Mouse (Mus musculus) limb, embryonic 14.5 days (tissue): ENCODE data around the gene Togaram2. TPM values are rescaled to one million over a fixed set of nuclear protein-coding genes. Genes with fewer than 3 reads are reported as not detected.
"Not testable (repeated sequence)": the region's sequence is repeated elsewhere in the genome, so short reads cannot be mapped to it uniquely, and the experiment has no call there.

ENCODE experiments used
- ATAC-seq: fragments of 200-750 bp; cut with Nextera tagmentation; 2 replicates; pipeline ENCODE4 v1.8.0; 2017; ENCODE audit warnings: low read depth, moderate number of reproducible peaks, moderate TSS enrichment; ENCODE audit not compliant: low FRiP score
- DNase-seq: peaks from one replicate; pipeline ENCODE4 v3.0.0-alpha.2; 2015; ENCODE audit warnings: low spot score
- H3K27ac ChIP-seq: fragments of 300-500 bp; sonication (generic); replicated peaks from 2 replicates; pipeline ENCODE4 v1.5.1; 2014; ENCODE audit warnings: low read depth, mild to moderate bottlenecking, low read length, moderate library complexity, mixed read lengths
- H3K27me3 ChIP-seq: fragments of 300-500 bp; sonication (generic); 2 replicates; pipeline ENCODE4 v1.6.1; 2014; ENCODE audit warnings: low read length, mixed read lengths; ENCODE audit not compliant: control insufficient read depth, insufficient read depth
- H3K36me3 ChIP-seq: fragments of 300-500 bp; sonication (generic); 2 replicates; pipeline ENCODE4 v1.6.1; 2014; ENCODE audit warnings: mild to moderate bottlenecking, low read length, moderate library complexity, mixed read lengths; ENCODE audit not compliant: control insufficient read depth, insufficient read depth
- H3K4me1 ChIP-seq: fragments of 300-500 bp; sonication (generic); 2 replicates; pipeline ENCODE4 v1.6.1; 2014; ENCODE audit warnings: antibody characterized with exemption, low read length, mixed read lengths; ENCODE audit not compliant: control insufficient read depth, insufficient read depth
- H3K4me2 ChIP-seq: fragments of 300-500 bp; sonication (generic); replicated peaks from 2 replicates; pipeline ENCODE4 v1.6.1; 2014; ENCODE audit warnings: low read depth, mild to moderate bottlenecking, low read length, moderate library complexity; ENCODE audit not compliant: severe bottlenecking
- H3K4me3 ChIP-seq: fragments of 300-500 bp; sonication (generic); replicated peaks from 2 replicates; pipeline ENCODE4 v1.5.1; 2014; ENCODE audit warnings: low read length
- H3K9ac ChIP-seq: fragments of 300-500 bp; sonication (generic); 2 replicates; pipeline ENCODE4 v1.6.1; 2014; ENCODE audit warnings: mild to moderate bottlenecking, low read depth, low read length, moderate library complexity; ENCODE audit not compliant: severe bottlenecking
- H3K9me3 ChIP-seq: fragments of 300-500 bp; sonication (generic); 2 replicates; pipeline ENCODE4 v1.6.1; 2016; ENCODE audit warnings: low read length; ENCODE audit not compliant: control insufficient read depth
- POLR2A ChIP-seq: fragments of 200-500 bp; IDR thresholded peaks from 2 replicates; pipeline ENCODE4 v1.8.0; 2012; ENCODE audit warnings: inconsistent platforms, mild to moderate bottlenecking, moderate library complexity, borderline replicate concordance; ENCODE audit not compliant: insufficient read depth, insufficient read length; ENCODE audit errors: extremely low read depth
- WGBS: fragments of 180-500 bp; shearing (Covaris S2); extraction: QIAGEN DNeasy Blood & Tissue Kit; methylation state at CpG from one replicate; pipeline ENCODE4 v1.1.7; 2014; 5-methylcytosine and 5-hydroxymethylcytosine counted together
- polyA plus RNA-seq, 2 experiments: library from polyadenylated mRNA; depleted of rRNA in 1 of 2; stranded (reverse) in 1 of 2; unstranded in 1 of 2; fragments of >200 nt; fragmentation: Nextera tagmentation in 1 of 2; extraction: Ambion mirVana in 1 of 2; gene quantifications; 2 replicates each; pipeline versions ENCODE4 v1.2.1 to v1.2.3; 2012 to 2014

Gene Togaram2
- polyA plus RNA-seq (2012; rRNA removed) (0.24 and 0.26 TPM in 2 replicates), polyA plus RNA-seq (2014; fragmentation: Nextera tagmentation; extraction: Ambion mirVana) (0.08 TPM in 2 replicates)

GRCm38 (mm10) chr17:71673092-71673491, at the start of gene Togaram2:
Gene Togaram2, plus strand, starts transcription at chr17:71673261.
- ATAC-seq (no peak), DNase-seq (no peak)
- no peaks in the 10 kb centered on the region for H3K27me3 ChIP-seq
- no peak within 1 kb of the TSS for H3K4me2 ChIP-seq
- no peak within 1 kb of the TSS for H3K27ac ChIP-seq
- 69% methylated on average over 9 of the region's 9 CpGs for WGBS
- H3K36me3 ChIP-seq, result no peaks in the 10 kb centered on the region
- H3K4me1 ChIP-seq, result no peaks in the 10 kb centered on the region
- no peaks in the 10 kb centered on the region for H3K9me3 ChIP-seq
- no peak within 1 kb of the TSS for H3K9ac ChIP-seq
- H3K4me3 ChIP-seq, result no peak within 1 kb of the TSS
- no peak for TF ChIP-seq POLR2A

GRCm38 (mm10) chr17:71631806-71632205, 41.3 kb upstream of the Togaram2 start:
- H3K9ac ChIP-seq, result no peak overlapping the region
- H3K27me3 ChIP-seq, result no peaks in the 10 kb centered on the region
- ATAC-seq (no peak), DNase-seq (no peak)
- H3K9me3 ChIP-seq, result no peaks in the 10 kb centered on the region
- H3K4me2 ChIP-seq, result no peak overlapping the region
- TF ChIP-seq POLR2A, result no peak
- H3K36me3 ChIP-seq, result peaks cover 81% of the 10 kb centered on the region
- H3K27ac ChIP-seq, result no peak overlapping the region
- no peaks in the 10 kb centered on the region for H3K4me1 ChIP-seq
- WGBS, result 69% methylated on average over 10 of the region's 10 CpGs
- no peak overlapping the region for H3K4me3 ChIP-seq

- Histone ChIP-seq H3K4me3 (no peak overlapping the region), H3K9ac (no peak overlapping the region), H3K9me3 (no peaks in the 10 kb centered on the region), H3K27me3 (no peaks in the 10 kb centered on the region), H3K36me3 (peaks cover 84% of the 10 kb centered on the region), H3K4me2 (no peak overlapping the region), H3K4me1 (no peaks in the 10 kb centered on the region), H3K27ac (no peak overlapping the region)
- no peak for TF ChIP-seq POLR2A
- DNase-seq (no peak), ATAC-seq (no peak)
- WGBS, result 88% methylated on average over 8 of the region's 8 CpGs
Measured at GRCm38 (mm10) chr17:71633350-71633749, 39.7 kb upstream of the Togaram2 start.

DNA sequence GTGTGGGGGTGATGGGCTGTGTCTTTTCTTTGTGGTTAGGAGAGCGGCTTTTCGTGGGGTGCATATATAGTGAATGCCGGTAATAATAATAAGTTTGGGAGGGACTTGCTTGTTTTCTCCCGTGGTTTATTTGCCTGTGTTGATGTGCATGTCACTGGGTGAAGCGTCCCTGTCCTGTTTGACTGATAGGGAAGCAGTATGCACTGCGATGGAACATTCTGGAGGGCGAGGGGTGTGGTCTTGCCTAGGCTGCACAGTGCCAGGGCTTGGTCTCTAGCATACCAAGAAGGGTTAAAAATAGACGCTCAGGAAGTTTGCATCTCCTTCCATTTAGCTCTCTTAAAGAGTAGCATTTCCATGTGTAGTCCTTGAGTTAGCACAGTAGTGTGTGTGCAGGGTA, 36.3 kb upstream of the Togaram2 start:
- no peaks in the 10 kb centered on the region for H3K9me3 ChIP-seq
- H3K4me3 ChIP-seq, result no peak overlapping the region
- no peak overlapping the region for H3K9ac ChIP-seq
- no peak for TF ChIP-seq POLR2A
- no peaks in the 10 kb centered on the region for H3K27me3 ChIP-seq
- H3K27ac ChIP-seq, result no peak overlapping the region
- DNase-seq (no peak), ATAC-seq (no peak)
- no peak overlapping the region for H3K4me2 ChIP-seq
- H3K36me3 ChIP-seq, result peaks cover 90% of the 10 kb centered on the region
- H3K4me1 ChIP-seq, result no peaks in the 10 kb centered on the region
- 92% methylated on average over 8 of the region's 8 CpGs for WGBS

DNA sequence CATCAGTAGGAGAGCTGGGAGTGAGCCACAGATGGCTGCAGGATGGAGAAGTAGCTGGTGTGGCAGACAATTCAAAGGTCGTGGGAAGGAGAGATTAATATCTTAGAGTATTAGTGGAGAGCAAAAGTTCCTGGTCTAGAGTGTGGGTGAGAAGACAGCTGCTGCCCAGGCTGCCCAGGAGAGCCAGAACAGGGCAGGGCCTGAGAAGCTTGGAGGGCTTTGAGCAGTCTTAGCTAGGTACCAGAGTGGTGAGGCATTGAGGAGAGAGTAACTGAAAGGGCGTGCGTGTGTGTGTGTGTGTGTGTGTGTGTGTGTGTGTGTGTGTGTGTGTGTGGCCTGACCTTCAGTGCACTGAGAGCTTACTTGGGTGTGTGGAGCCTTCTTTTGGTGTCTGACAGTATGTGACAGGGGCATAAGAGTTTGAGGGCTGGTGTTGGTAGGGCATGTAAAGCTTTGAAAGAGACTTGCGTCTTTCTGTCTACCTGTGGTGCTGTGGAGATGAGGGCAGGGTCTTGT, 35.3 kb upstream of the Togaram2 start:
- Histone ChIP-seq H3K27me3 (no peaks in the 10 kb centered on the region), H3K4me1 (no peaks in the 10 kb centered on the region), H3K4me3 (no peak overlapping the region), H3K36me3 (peaks cover 94% of the 10 kb centered on the region), H3K27ac (no peak overlapping the region), H3K9me3 (no peaks in the 10 kb centered on the region), H3K4me2 (no peak overlapping the region), H3K9ac (no peak overlapping the region)
- DNase-seq (no peak), ATAC-seq (no peak)
- WGBS, result 81% methylated on average over 4 of the region's 4 CpGs
- no peak for TF ChIP-seq POLR2A

- ATAC-seq, DNase-seq, H3K4me2 ChIP-seq, H3K4me1 ChIP-seq, H3K27me3 ChIP-seq, H3K9me3 ChIP-seq, H3K9ac ChIP-seq, H3K27ac ChIP-seq, H3K4me3 ChIP-seq: not testable (repeated sequence)
- H3K36me3 ChIP-seq, result peaks cover 90% of the 10 kb centered on the region
- 74% methylated on average over 5 of the region's 5 CpGs for WGBS
Measured at GRCm38 (mm10) chr17:71639056-71639455, 34.0 kb upstream of the Togaram2 start.
